Mouse (Mus musculus) lung, postnatal 0 days (tissue): ENCODE measurements around the gene Chchd6. TPM values are rescaled to one million over a fixed set of nuclear protein-coding genes. Genes with fewer than 3 reads are reported as not detected.

Experiments
- ATAC-seq: fragments of 200-750 bp; cut with Nextera tagmentation; 2 replicates; pipeline ENCODE4 v1.8.0; 2017; ENCODE audit warnings: moderate library complexity
- DNase-seq: peaks from one replicate; pipeline ENCODE4 v3.0.0-alpha.2; 2016; ENCODE audit warnings: low spot score
- H3K27ac ChIP-seq: fragments of 300-500 bp; sonication (generic); 2 replicates; pipeline ENCODE4 v1.5.1; 2014; ENCODE audit warnings: antibody characterized with exemption, mild to moderate bottlenecking, low read length, mixed read lengths
- H3K27me3 ChIP-seq: fragments of 300-500 bp; sonication (generic); replicated peaks from 2 replicates; pipeline ENCODE4 v1.6.1; 2014; ENCODE audit warnings: low read length, mixed read lengths; ENCODE audit not compliant: insufficient read depth
- H3K36me3 ChIP-seq: fragments of 300-500 bp; sonication (generic); 2 replicates; pipeline ENCODE4 v1.6.1; 2014; ENCODE audit warnings: low read length, mixed read lengths; ENCODE audit not compliant: insufficient read depth
- H3K4me1 ChIP-seq: fragments of 300-500 bp; sonication (generic); 2 replicates; pipeline ENCODE4 v1.6.1; 2014; ENCODE audit warnings: antibody characterized with exemption, low read depth, low read length, mixed read lengths; ENCODE audit not compliant: insufficient read depth
- H3K4me2 ChIP-seq: fragments of 300-500 bp; sonication (generic); replicated peaks from 2 replicates; pipeline ENCODE4 v1.6.1; 2014; ENCODE audit warnings: low read depth, mild to moderate bottlenecking, low read length, moderate library complexity, mixed read lengths
- H3K4me3 ChIP-seq: fragments of 300-500 bp; sonication (generic); 2 replicates; pipeline ENCODE4 v1.5.1; 2014; ENCODE audit warnings: low read depth, low read length
- H3K9ac ChIP-seq: fragments of 300-500 bp; sonication (generic); replicated peaks from 2 replicates; pipeline ENCODE4 v1.6.1; 2014; ENCODE audit warnings: low read depth, mild to moderate bottlenecking
- H3K9me3 ChIP-seq: fragments of 300-500 bp; sonication (generic); 2 replicates; pipeline ENCODE4 v1.6.1; 2016; ENCODE audit warnings: low read length, mixed read lengths
- CTCF ChIP-seq: IDR thresholded peaks from 2 replicates; pipeline ENCODE4 v1.5.1; 2016; ENCODE audit warnings: antibody characterized with exemption, mild to moderate bottlenecking
- EP300 ChIP-seq: IDR thresholded peaks from 2 replicates; pipeline ENCODE4 v1.6.1; 2016; ENCODE audit warnings: antibody characterized with exemption, mild to moderate bottlenecking, control low read depth
- WGBS: fragments of 180-500 bp; shearing (Covaris S2); extraction: QIAGEN DNeasy Blood & Tissue Kit; methylation state at CpG from one replicate; pipeline ENCODE4 v1.1.7; 2014; 5-methylcytosine and 5-hydroxymethylcytosine counted together
- polyA plus RNA-seq: library from polyadenylated mRNA; unstranded; fragments of >200 nt; fragmentation: Nextera tagmentation; extraction: Ambion mirVana; gene quantifications from 2 replicates; pipeline ENCODE4 v1.2.1, GENCODE M21; 2015

Chchd6 gene
- polyA plus RNA-seq, 1 experiment from 2014 or later = 25.0 TPM

GRCm38 (mm10) chr6:89354726-89355125 is 240.7 kb downstream of the Chchd6 start:
- no peak overlapping the region for H3K4me3 ChIP-seq
- H3K27ac ChIP-seq = no peak overlapping the region
- peaks cover 21% of the 10 kb centered on the region for H3K4me1 ChIP-seq
- H3K9me3 ChIP-seq = no peaks in the 10 kb centered on the region
- no peak overlapping the region for H3K9ac ChIP-seq
- no peaks in the 10 kb centered on the region for H3K27me3 ChIP-seq
- TF ChIP-seq EP300 = no peak
- no peak for TF ChIP-seq CTCF
- no peak for DNase-seq
- H3K36me3 ChIP-seq = 0 out of 2 replicates have a peak, but pooled peaks cover 3% of the 10 kb centered on the region
- WGBS = 79% methylated on average over 12 of the region's 12 CpGs
- ATAC-seq = no peak
- no peak overlapping the region for H3K4me2 ChIP-seq

- Histone ChIP-seq H3K36me3 (0 out of 2 replicates have a peak, but pooled peaks cover 3% of the 10 kb centered on the region), H3K27me3 (no peaks in the 10 kb centered on the region), H3K4me3 (no peak overlapping the region), H3K9ac (no peak overlapping the region), H3K27ac (no peak overlapping the region), H3K4me1 (peaks cover 15% of the 10 kb centered on the region), H3K4me2 (no peak overlapping the region), H3K9me3 (no peaks in the 10 kb centered on the region)
- 94% methylated on average over 5 of the region's 5 CpGs for WGBS
- ATAC-seq (no peak), DNase-seq (no peak)
- TF ChIP-seq EP300 (no peak), CTCF (no peak)
Measured at GRCm38 (mm10) chr6:89354076-89354475, 241.4 kb downstream of the Chchd6 start.

GRCm38 (mm10) chr6:89353101-89353500 is 242.4 kb downstream of the Chchd6 start:
- Histone ChIP-seq H3K4me3 (no peak overlapping the region), H3K4me1 (peaks cover 13% of the 10 kb centered on the region; the same call in 1 of the 2 replicates), H3K36me3 (peaks cover 3% of the 10 kb centered on the region; the same call in 1 of the 2 replicates), H3K9ac (no peak overlapping the region), H3K27ac (no peak overlapping the region), H3K27me3 (no peaks in the 10 kb centered on the region), H3K9me3 (no peaks in the 10 kb centered on the region), H3K4me2 (no peak overlapping the region)
- no peak for ATAC-seq
- no peak for DNase-seq
- WGBS = 71% methylated on average over 8 of the region's 8 CpGs
- TF ChIP-seq CTCF (no peak), EP300 (no peak)

GRCm38 (mm10) chr6:89351441-89352137 is 243.9 kb downstream of the Chchd6 start:
- Histone ChIP-seq H3K4me1 (peaks cover 13% of the 10 kb centered on the region; the same call in 1 of the 2 replicates), H3K27ac (peak overlapping the region; percentile 66), H3K27me3 (no peaks in the 10 kb centered on the region), H3K4me3 (no peak overlapping the region), H3K36me3 (peaks cover 3% of the 10 kb centered on the region; the same call in 1 of the 2 replicates), H3K9ac (no peak overlapping the region), H3K4me2 (no peak overlapping the region), H3K9me3 (no peaks in the 10 kb centered on the region)
- TF ChIP-seq EP300 (no peak), CTCF (peak; percentile 63)
- ATAC-seq (peak; percentile 57), DNase-seq (peak; percentile 69)
- 25% methylated on average over 5 of the region's 5 CpGs for WGBS

- no peak for DNase-seq
- no peak for TF ChIP-seq CTCF
- TF ChIP-seq EP300 = no peak
- Histone ChIP-seq H3K36me3 (no peaks in the 10 kb centered on the region; the same call in 1 of the 2 replicates), H3K9ac (no peak overlapping the region), H3K4me1 (peaks cover 19% of the 10 kb centered on the region), H3K9me3 (no peaks in the 10 kb centered on the region), H3K4me3 (no peak overlapping the region), H3K27me3 (no peaks in the 10 kb centered on the region), H3K4me2 (no peak overlapping the region), H3K27ac (peak overlapping the region; percentile 8; the same call in 1 of the 2 replicates)
- 82% methylated on average over 2 of the region's 2 CpGs for WGBS
- ATAC-seq = no peak
Measured at GRCm38 (mm10) chr6:89350520-89350919, 244.9 kb downstream of the Chchd6 start.

- Histone ChIP-seq H3K4me1 (peaks cover 23% of the 10 kb centered on the region), H3K36me3 (no peaks in the 10 kb centered on the region; the same call in 1 of the 2 replicates), H3K9ac (no peak overlapping the region), H3K9me3 (no peaks in the 10 kb centered on the region), H3K27me3 (no peaks in the 10 kb centered on the region), H3K4me2 (no peak overlapping the region), H3K4me3 (no peak overlapping the region), H3K27ac (no peak overlapping the region)
- no peak for ATAC-seq
- no peak for TF ChIP-seq CTCF
- no peak for TF ChIP-seq EP300
- 74% methylated on average over 1 of the region's 1 CpGs for WGBS
- DNase-seq = no peak
Measured at GRCm38 (mm10) chr6:89350037-89350515, 245.4 kb downstream of the Chchd6 start.
